Mouse (Mus musculus): ENCODE results near the gene Itpka.

DNA sequence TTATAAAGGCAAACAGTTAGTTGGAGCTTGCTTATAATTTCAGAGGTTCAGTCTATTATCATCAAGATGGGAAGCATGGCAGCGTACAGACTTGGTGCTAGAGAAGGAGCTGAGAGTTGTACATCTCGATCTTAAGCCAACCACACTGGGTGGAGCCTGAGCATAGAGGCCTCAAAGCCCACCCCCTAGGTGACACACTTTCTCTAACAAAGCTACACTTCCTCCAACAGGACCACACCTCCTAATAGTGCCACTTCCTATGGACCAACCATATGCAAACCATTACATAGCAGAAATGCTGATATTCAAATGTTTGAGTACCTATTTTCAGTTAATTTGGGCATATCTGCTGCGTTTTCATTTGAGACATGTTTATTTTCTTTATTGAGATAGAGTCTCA is 32.1 kb upstream of the Itpka start:
- TF ChIP-seq CTCF (conservative IDR thresholded peaks at IDR 0.05; ENCODE audit: low read length): no peak
- no peak for TF ChIP-seq POU5F1 (IDR thresholded peaks at IDR 0.05; ENCODE audit: borderline replicate concordance, low read length)

All from E14TG2a.4 (cell line).